Mouse (Mus musculus) Patski (cell line): ENCODE results near the gene Gm21969. TPM values are rescaled to one million over a fixed set of nuclear protein-coding genes. Genes with fewer than 3 reads are reported as not detected.

Experiments
- ATAC-seq: fragments of 100-300 bp; one replicate; pipeline ENCODE4 v1.8.0; 2021
- CTCF ChIA-PET: fragments of 350-600 bp; sonication (Branson Sonifier 250); formaldehyde crosslinking; loops from one replicate; lab custom pipeline; 2022; ENCODE audit warnings: inconsistent platforms; lab: Charles Lee
- POLR2A ChIA-PET: fragments of 350-600 bp; sonication (Branson Sonifier 250); formaldehyde crosslinking; loops from one replicate; lab custom pipeline; 2022; ENCODE audit warnings: antibody characterized with exemption, inconsistent platforms; lab: Charles Lee
- DNase-seq: peaks from one replicate; pipeline ENCODE4 v3.0.0-alpha.2; 2011; ENCODE audit warnings: low read depth, low spot score
- H3K27me3 ChIP-seq: fragments of 371-371 bp; one replicate; pipeline ENCODE4 v1.5.1; 2021
- CTCF ChIP-seq: fragments of 100-300 bp; IDR thresholded peaks from one replicate; pipeline ENCODE4 v1.5.1; 2021
- in situ Hi-C: fragments of 300-500 bp; cut with MboI; formaldehyde crosslinking; loops from 3 replicates; pipeline ENCODE4 v1.11.1; 2018; ENCODE audit warnings: low pct_unique_long_range_greater_than_20kb, mixed read lengths
- polyA plus RNA-seq: library from polyadenylated mRNA; unstranded; gene quantifications from one replicate; pipeline ENCODE4 v1.2.3, GENCODE M21; 2021

The Gm21969 gene
- polyA plus RNA-seq, 1 experiment from 2014 or later: not detected

DNA sequence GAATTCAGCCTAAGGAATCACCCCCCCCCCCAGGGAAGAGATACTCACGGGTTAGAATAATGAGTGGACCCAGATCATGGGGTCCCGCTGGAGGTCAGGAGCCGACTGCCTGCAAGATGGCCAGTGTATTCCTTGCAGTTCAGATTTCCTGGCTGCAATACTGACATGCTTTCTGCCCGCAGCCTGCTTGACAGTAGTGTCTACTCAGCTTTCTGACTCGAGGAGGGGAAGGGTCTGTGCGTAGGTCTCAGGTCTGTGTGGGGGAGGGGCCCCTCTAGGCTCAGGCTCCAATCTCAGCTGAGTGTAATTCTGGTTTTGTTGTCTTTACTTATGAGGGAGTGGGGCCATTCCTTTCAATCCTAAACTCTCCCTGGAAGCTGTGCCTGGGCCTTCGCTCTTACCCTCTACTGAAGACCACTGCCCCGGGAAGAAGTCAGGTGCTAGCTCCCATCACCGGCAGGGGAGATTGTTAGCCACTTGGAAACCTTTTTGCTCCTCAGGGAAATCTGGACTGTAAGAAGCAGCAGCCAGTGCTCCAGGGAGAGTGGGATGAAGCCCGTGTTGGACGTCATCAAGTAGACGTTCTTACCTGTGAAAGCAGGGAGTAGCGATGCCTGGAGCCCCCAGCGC, 26.6 kb upstream of the Gm21969 start:
- in situ Hi-C loops: loop anchor here (5.0 to 25.0 kb wide), 3 partner anchors 36 to 1061 kb away; no protein-coding TSS in a partner anchor
- CTCF ChIA-PET: interaction anchor here (0.9 to 1.1 kb wide), 2 partner anchors 35 to 96 kb away, joined by 3 to 4 read pairs; no protein-coding TSS in a partner anchor
- DNase-seq (no peak), ATAC-seq (no peak)
- no peak for TF ChIP-seq CTCF
- no peaks in the 10 kb centered on the region for H3K27me3 ChIP-seq
- POLR2A ChIA-PET: no interaction called here

DNA sequence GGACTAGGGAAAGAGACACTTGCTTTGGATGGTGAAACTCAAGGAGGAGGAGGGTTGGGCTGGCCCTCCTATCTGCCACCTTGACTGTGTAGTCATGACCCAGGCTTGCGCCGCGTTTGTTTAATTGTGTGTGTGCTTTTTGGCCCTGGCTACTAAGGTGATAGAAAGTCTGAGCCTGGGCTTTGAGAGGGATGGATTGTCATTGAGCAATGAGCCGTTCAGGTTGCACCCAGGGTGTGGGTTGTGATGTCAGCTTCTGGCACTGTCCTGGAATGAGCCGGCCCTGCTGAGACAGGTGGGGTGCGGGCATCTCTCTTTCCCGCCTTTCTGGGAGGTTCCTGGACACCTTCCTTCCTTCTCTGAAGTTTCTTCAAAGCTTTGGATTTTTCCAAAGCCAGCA, 26.0 kb upstream of the Gm21969 start:
- CTCF ChIA-PET: interaction anchor here (0.9 to 1.5 kb wide), 2 partner anchors 35 to 96 kb away, joined by 3 to 4 read pairs; no protein-coding TSS in a partner anchor
- POLR2A ChIA-PET: no interaction called here
- no peak for TF ChIP-seq CTCF
- in situ Hi-C loops: loop anchor here (5.0 to 25.0 kb wide), 3 partner anchors 35 to 1060 kb away; no protein-coding TSS in a partner anchor
- no peaks in the 10 kb centered on the region for H3K27me3 ChIP-seq
- no peak for ATAC-seq
- no peak for DNase-seq

DNA sequence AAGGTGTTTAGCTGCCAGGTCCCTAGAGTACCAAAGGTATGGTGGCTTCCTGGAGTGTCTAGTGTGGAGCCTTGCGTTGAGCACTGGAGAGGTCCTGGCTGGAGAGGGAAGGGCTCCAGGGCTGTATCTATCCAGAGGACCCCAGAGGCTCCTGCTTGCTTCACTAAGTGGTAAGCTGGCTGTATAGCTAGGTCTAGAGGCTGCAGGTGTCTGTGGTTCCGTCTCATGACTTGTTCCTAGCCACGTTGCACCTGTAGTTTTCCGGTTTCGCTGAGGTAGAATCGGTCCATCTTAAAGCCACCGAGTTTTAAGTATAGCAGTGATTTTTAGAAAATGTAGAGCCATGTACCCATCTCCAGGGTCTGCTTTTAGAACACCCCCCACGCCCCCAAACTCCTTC, 24.6 kb upstream of the Gm21969 start:
- no peak for TF ChIP-seq CTCF
- POLR2A ChIA-PET: no interaction called here
- no peaks in the 10 kb centered on the region for H3K27me3 ChIP-seq
- ATAC-seq: no peak
- in situ Hi-C loops: loop anchor here (5.0 to 25.0 kb wide), 3 partner anchors 34 to 1059 kb away; no protein-coding TSS in a partner anchor
- CTCF ChIA-PET: interaction anchor here (1.3 to 1.5 kb wide), 2 partner anchors 33 to 108 kb away, joined by 4 read pairs; no protein-coding TSS in a partner anchor
- no peak for DNase-seq

DNA sequence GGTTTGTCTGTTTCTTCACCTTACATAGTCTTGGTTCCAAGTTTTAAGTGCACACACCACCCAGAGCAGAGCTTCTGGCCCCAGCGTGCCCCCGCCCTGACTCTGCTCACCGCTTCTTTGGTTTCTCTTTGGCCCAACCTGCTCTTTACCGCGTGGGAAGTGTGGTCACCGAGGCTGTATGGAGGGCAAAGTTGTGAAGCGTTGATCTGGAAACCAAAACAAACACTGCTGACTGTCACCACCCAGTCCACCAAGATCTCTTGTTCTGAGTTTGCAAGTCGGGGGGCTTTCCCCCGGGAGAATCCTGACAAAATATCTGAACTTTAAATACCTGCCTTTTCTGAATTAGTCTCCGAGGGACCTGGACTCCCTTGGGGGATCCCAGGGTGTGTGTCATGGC, 24.0 kb upstream of the Gm21969 start:
- no peak for ATAC-seq
- no peaks in the 10 kb centered on the region for H3K27me3 ChIP-seq
- no peak for DNase-seq
- in situ Hi-C loops: loop anchor here (5.0 to 25.0 kb wide), 3 partner anchors 33 to 1058 kb away; no protein-coding TSS in a partner anchor
- no peak for TF ChIP-seq CTCF
- ChIA-PET CTCF (interaction anchor here (1.3 kb wide), 2 partner anchors 32 to 109 kb away, joined by 4 to 5 read pairs; no protein-coding TSS in a partner anchor), POLR2A (no interaction called here)

DNA sequence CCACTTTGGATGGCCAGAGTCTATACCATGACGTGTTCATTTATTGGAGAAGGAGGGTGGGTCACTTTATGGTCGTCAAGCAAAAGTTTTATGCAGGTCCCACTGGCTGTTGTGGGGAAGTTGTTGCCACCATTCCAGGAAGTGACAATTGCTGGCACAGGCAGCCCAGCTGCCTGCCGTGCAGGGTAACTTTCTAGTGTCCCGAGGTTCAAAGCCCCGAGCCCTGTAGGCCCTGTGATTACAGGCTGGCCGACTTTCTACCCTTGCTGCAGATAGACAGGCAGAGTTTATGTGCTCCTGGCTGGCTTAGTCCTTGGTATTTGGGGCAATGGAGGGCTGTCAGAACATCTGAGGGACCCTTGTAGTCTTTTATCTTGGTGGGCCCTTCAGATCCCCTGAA, 23.5 kb upstream of the Gm21969 start:
- ATAC-seq (no peak), DNase-seq (no peak)
- CTCF ChIA-PET: interaction anchor here (1.3 kb wide), 2 partner anchors 32 to 109 kb away, joined by 4 to 5 read pairs; no protein-coding TSS in a partner anchor
- POLR2A ChIA-PET: no interaction called here
- in situ Hi-C loops: loop anchor here (5.0 to 25.0 kb wide), 3 partner anchors 33 to 1058 kb away; no protein-coding TSS in a partner anchor
- no peaks in the 10 kb centered on the region for H3K27me3 ChIP-seq
- no peak for TF ChIP-seq CTCF

DNA sequence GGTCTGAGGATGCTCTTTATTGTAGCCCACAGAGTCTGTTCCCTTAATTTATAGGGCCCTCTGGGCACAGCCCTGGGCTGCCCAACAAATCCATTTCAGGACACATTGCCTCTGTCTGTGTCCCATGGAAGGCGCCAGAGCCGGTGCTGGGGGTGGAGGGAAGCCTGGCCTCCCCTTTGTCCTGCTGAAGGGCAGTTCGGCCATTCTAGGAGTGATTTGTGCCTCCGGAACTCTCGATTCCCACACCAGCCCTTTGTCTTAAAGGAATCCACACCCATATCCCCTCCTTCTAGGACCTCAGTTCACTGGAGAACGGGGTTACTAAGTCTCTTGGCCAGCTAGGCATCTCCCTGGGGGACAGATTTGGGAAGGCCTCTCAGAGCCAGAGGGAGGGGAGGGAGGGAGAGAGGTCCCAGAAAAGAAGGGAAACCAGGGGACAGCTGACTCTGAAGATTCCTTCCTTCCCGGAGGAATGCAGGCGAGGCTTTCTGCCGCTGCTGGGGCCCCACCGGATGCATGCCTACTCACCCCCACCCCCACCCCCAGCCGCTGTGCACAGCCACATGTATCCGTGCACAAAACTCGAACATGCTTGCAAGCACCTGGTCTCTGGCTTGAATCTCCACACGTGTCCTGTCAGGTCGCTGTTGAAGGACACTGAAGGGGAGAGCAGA, 22.2 kb upstream of the Gm21969 start:
- no peaks in the 10 kb centered on the region for H3K27me3 ChIP-seq
- DNase-seq (no peak), ATAC-seq (peak; percentile 23)
- in situ Hi-C loops: loop anchor here (25.0 kb wide), 1 partner anchor 1057 kb away; no protein-coding TSS in a partner anchor
- POLR2A ChIA-PET: no interaction called here
- CTCF ChIA-PET: interaction anchor here (1.5 kb wide), 1 partner anchor 22 kb away, joined by 3 read pairs; no protein-coding TSS in a partner anchor
- TF ChIP-seq CTCF: no peak

DNA sequence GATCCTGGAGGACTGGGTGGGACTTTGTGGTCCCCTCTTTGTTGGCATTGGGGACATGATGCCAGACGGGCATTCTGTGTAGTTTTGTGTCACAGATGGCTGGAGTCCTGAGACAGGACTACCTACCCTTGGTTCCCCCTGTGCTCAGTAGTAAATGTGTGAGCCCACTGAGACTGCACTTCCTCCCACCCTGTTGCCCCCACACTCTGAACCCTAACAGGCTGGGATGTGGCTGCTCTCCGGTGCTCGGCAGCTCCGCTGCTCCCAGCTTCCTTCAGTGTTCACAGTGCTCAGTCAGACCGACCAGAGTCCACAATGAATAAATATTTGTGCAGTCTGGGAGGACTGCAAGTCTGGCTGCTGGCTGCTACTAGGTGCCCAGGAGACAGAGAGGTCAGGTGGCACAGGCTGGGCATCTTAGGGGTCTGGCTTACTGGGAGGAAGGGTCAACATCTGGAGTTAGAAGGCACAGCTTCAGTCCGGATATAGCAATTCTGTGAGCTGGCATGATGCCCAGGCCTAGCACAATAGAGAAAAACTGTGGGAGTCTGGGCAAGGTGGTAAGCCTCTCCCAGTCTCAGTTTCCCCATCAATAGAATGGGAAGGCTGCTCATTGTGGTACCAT, 21.4 kb upstream of the Gm21969 start:
- no peak for DNase-seq
- H3K27me3 ChIP-seq: no peaks in the 10 kb centered on the region
- no peak for ATAC-seq
- ChIA-PET CTCF (interaction anchor here (1.5 kb wide), 1 partner anchor 21 kb away, joined by 3 read pairs; no protein-coding TSS in a partner anchor), POLR2A (no interaction called here)
- no peak for TF ChIP-seq CTCF
- in situ Hi-C loops: loop anchor here (25.0 kb wide), 1 partner anchor 1056 kb away; no protein-coding TSS in a partner anchor

DNA sequence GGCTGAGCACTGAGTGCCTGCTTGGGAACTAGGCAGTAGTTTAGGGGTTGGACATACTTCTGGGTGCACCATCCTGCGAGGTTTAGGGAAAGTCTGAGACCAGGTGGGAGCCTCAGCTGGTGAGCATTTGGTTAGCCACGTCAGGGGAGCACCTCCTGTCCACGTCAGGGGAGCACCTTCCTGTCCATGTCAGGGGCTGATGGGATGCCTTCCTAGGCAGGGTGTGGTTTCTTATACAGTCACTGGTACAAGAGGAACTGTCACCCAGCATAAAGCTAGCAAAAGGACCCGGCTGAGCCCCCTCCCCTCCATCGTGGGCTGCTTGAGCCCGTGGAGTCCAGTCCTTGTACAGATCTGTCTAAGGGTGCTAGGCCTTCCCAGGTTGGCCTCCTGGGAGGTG, 20.6 kb upstream of the Gm21969 start:
- no peak for DNase-seq
- in situ Hi-C loops: loop anchor here (25.0 kb wide), 1 partner anchor 1055 kb away; no protein-coding TSS in a partner anchor
- ATAC-seq: no peak
- CTCF ChIA-PET: no interaction called here
- H3K27me3 ChIP-seq: no peaks in the 10 kb centered on the region
- TF ChIP-seq CTCF: no peak
- POLR2A ChIA-PET: no interaction called here

DNA sequence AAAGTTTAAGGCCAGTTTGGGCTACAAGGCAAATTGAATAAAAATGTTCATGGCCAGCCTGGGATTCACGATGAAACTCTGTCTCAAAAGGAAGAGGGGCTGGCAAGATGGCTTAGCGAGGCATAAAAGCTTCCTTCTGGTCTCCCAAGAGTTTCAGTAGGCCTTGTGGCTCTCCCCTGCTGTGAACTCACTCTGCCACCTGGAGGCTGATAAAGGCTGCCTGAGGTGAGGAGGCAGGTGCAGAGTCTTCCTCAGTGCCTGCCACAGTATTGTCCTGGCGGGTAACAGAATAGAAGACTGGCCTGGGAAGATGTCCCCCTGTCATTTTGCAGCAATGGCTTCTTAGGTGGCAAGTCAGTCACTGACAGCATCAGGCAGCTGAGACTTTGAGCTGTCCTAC, 20.1 kb upstream of the Gm21969 start:
- TF ChIP-seq CTCF: no peak
- ATAC-seq: no peak
- in situ Hi-C loops: loop anchor here (25.0 kb wide), 1 partner anchor 1054 kb away; no protein-coding TSS in a partner anchor
- ChIA-PET POLR2A (no interaction called here), CTCF (interaction anchor here (1.1 kb wide), 1 partner anchor 29 kb away, joined by 3 read pairs; no protein-coding TSS in a partner anchor)
- no peak for DNase-seq
- H3K27me3 ChIP-seq: no peaks in the 10 kb centered on the region
